Mouse (Mus musculus) embryonic facial prominence, embryonic 12.5 days (tissue): ENCODE measurements around the gene Klhl13. TPM values are rescaled to one million over a fixed set of nuclear protein-coding genes. Genes with fewer than 3 reads are reported as not detected.
A peak's percentile ranks its signal among the peaks of the same experiment; 100 is the strongest.

ENCODE experiments used
- ATAC-seq: fragments of 200-750 bp; cut with Nextera tagmentation; 2 replicates; pipeline ENCODE4 v1.8.0; 2017; ENCODE audit not compliant: insufficient number of reproducible peaks, insufficient read depth, low FRiP score, low TSS enrichment
- H3K27ac ChIP-seq: fragments of 300-500 bp; sonication (generic); 2 replicates; pipeline ENCODE4 v1.5.1; 2016; ENCODE audit warnings: mild to moderate bottlenecking
- H3K27me3 ChIP-seq: fragments of 300-500 bp; sonication (generic); 2 replicates; pipeline ENCODE4 v1.6.1; 2016; ENCODE audit warnings: mild to moderate bottlenecking, moderate library complexity
- H3K36me3 ChIP-seq: fragments of 300-500 bp; sonication (generic); 2 replicates; pipeline ENCODE4 v1.6.1; 2016; ENCODE audit warnings: mild to moderate bottlenecking
- H3K4me1 ChIP-seq: fragments of 300-500 bp; sonication (generic); 2 replicates; pipeline ENCODE4 v1.6.1; 2016
- H3K4me2 ChIP-seq: fragments of 300-500 bp; sonication (generic); replicated peaks from 2 replicates; pipeline ENCODE4 v1.6.1; 2016; ENCODE audit warnings: mild to moderate bottlenecking, moderate library complexity
- H3K4me3 ChIP-seq: fragments of 300-500 bp; sonication (generic); 2 replicates; pipeline ENCODE4 v1.5.1; 2016; ENCODE audit warnings: mild to moderate bottlenecking
- H3K9ac ChIP-seq: fragments of 300-500 bp; sonication (generic); 2 replicates; pipeline ENCODE4 v1.6.1; 2016; ENCODE audit warnings: mild to moderate bottlenecking, moderate library complexity
- H3K9me3 ChIP-seq: fragments of 300-500 bp; sonication (generic); 2 replicates; pipeline ENCODE4 v1.6.1; 2016; ENCODE audit warnings: mild to moderate bottlenecking, moderate library complexity
- WGBS: fragments of 180-500 bp; shearing (Covaris S2); methylation state at CpG from one replicate; pipeline ENCODE4 v1.1.7; 2016; 5-methylcytosine and 5-hydroxymethylcytosine counted together
- polyA plus RNA-seq: library from polyadenylated mRNA; unstranded; fragments of >200 nt; fragmentation: Nextera tagmentation; extraction: Ambion mirVana; gene quantifications from 2 replicates; pipeline ENCODE4 v1.2.1, GENCODE M21; 2016

The Klhl13 gene
- polyA plus RNA-seq, result 60.6 and 72.5 TPM in 2 replicates

DNA sequence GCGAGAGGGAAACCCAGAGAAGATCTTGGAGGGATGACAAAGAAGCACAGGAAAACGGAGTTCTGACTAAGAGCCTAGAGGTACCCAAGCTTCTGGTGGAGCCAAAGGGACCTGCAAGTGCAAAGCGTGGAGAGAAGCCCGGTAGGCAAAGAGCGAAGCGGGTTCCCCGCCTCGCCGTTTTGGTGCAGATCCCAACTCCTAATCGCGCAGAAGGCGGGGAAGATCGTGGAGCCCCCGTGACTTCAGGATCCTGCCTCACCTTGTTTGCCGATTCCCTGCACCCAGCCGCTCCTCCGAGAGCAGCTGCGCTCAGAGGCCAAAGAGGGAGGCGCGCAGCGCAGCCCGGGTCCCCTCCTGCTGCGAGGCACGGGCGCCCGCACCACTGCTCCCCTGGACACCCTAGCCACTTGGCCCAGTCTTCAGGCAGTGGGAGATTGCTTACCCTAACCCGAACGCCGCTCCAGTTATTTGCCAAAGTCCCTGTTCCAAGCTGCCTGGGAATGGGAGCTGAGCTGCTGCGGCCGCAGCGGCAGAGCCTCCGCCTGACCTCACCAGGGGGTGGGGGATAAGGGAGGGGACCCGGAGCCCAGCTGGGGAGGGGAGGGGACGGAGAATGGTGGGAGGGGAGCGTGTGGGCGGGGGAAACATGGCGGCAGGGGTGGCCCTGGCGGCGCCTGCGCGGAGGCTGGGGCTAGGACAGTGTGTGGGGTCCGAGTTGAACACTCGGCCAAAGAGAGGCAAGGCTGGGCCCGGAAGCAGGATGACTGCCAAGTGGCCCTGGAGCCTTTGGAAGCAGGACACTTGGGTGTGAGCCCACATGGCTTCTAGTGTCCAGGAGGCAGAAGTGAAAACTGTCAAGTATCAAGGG lies at the start of gene Klhl13:
Gene Klhl13 (minus strand): TSS at position 569 of the 868 bp plus-strand sequence.
- ATAC-seq, result peak; percentile 92
- Histone ChIP-seq H3K9ac (peak within 1 kb of the TSS; percentile 50), H3K36me3 (no peaks in the 10 kb centered on the region), H3K27ac (peak within 1 kb of the TSS; percentile 78), H3K4me2 (peak within 1 kb of the TSS; percentile 44), H3K4me1 (no peaks in the 10 kb centered on the region), H3K27me3 (no peaks in the 10 kb centered on the region), H3K4me3 (peak within 1 kb of the TSS; percentile 51), H3K9me3 (no peaks in the 10 kb centered on the region)
- WGBS, result 11% methylated on average over 41 of the region's 45 CpGs

DNA sequence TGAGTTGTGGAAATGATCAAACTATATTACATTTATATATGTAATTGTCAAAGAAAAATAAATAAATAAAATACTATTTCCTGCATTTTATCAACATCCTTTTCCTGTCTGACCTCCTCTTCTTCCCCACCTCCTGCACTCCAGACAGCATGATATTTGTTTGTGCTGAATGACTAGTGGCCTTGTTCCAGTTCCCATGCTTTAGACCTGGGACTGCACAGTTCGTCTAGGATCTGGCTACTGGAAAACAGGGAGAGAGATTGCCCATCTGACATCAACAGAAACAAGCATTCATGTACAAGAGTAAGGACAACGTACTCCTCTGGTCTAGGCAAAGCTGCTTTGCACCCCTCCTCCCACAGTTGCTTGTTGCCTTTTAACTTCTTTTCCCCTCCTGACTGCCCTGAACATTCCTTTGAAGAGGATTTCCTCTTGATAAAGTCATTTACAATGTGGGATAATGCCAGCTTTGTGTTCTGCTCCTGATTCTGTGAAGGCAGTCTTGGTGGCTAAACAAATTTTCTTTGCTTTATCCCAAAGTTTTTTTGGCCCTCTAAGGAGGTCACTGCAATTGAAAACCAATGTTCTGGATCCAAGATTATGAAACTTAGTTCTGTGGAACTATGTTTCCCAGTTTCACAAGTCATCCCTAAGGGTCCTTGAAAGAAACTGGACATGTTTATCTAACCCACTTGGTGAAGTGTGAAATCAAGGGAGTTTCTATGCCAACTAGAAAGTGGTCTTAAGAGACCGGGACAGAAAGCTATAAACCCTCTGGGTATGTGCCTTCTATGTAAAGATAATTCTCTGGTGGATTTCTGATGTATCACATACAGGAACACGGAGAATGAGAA lies 44.6 kb upstream of the Klhl13 start:
- no peak overlapping the region for H3K4me3 ChIP-seq
- no peaks in the 10 kb centered on the region for H3K4me1 ChIP-seq
- no peak overlapping the region for H3K4me2 ChIP-seq
- 40% methylated on average over 4 of the region's 4 CpGs for WGBS
- no peak overlapping the region for H3K9ac ChIP-seq
- no peak for ATAC-seq
- no peak overlapping the region for H3K27ac ChIP-seq
- no peaks in the 10 kb centered on the region for H3K27me3 ChIP-seq
- H3K36me3 ChIP-seq, result no peaks in the 10 kb centered on the region
- H3K9me3 ChIP-seq, result no peaks in the 10 kb centered on the region

DNA sequence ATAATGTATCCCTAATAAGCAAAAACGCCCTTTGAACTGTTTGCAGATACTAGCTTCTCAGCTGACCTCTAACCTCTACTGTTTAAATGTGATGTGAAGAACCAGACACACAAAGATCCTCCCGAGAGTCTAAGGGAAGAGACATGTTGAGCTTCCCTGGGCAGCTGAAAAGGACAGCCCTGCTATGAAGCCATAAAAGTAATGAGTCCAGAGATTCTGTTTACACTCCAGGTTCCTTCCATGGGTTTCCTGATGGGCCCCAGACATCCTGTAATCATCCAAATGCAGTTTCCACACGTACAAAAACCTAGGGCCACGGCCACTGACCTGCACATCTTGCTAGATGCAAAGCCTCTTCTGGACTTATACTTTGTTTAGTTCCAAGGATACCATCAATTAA lies 23.8 kb upstream of the Klhl13 start:
- Histone ChIP-seq H3K4me2 (no peak overlapping the region), H3K36me3 (no peaks in the 10 kb centered on the region), H3K9ac (no peak overlapping the region), H3K4me1 (no peaks in the 10 kb centered on the region), H3K4me3 (no peak overlapping the region), H3K27me3 (no peaks in the 10 kb centered on the region), H3K27ac (no peak overlapping the region), H3K9me3 (no peaks in the 10 kb centered on the region)
- ATAC-seq, result no peak
- WGBS, result 59% methylated on average over 4 of the region's 4 CpGs

DNA sequence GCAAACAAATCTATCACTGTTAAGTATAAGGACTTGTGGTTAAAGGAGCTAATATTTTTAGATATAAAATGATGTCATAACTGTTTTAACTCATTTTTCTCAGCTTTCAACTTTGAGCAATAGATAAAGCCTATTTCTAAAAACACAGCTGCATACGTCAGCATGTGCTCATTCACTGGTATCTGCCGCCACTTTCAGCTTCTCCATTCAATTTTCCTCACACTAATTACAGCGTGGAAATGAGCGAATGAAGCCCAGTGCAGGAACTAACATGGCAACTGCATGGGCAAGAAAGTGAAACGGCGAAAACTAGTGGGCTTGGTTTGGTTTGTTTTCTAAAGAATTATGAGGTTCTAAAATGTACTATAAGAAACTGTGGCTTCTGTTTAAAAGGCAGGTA lies 1.4 kb downstream of the Klhl13 start:
- Histone ChIP-seq H3K4me1 (no peaks in the 10 kb centered on the region), H3K4me3 (peak overlapping the region; percentile 14; the same call in 1 of the 2 replicates), H3K27me3 (no peaks in the 10 kb centered on the region), H3K27ac (no peak overlapping the region), H3K9ac (no peak overlapping the region), H3K4me2 (peak overlapping the region; percentile 32), H3K9me3 (no peaks in the 10 kb centered on the region), H3K36me3 (no peaks in the 10 kb centered on the region)
- ATAC-seq, result no peak
- WGBS, result 57% methylated on average over 6 of the region's 6 CpGs

DNA sequence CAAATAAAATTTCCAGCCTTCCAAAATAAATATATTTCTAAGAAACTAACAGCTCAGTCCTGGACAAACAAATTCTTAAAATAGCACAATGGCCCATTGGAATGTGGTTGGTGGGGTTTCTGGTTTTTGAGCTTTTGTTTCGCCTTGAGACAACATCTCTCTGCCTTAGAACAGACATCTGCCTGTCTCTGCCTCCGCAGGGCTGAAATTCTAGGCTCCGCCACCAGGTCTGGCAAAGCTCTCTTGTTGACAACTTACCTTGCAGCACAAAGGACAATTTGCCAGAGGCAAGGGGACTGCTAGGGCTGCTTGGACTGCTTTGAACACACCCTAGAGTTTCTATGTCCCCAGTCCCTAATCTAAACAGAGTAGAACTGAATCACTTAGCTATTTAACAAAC lies 4.4 kb downstream of the Klhl13 start:
- Histone ChIP-seq H3K27ac (no peak overlapping the region), H3K4me3 (no peak overlapping the region), H3K4me2 (no peak overlapping the region), H3K27me3 (no peaks in the 10 kb centered on the region), H3K36me3 (no peaks in the 10 kb centered on the region), H3K9me3 (no peaks in the 10 kb centered on the region), H3K9ac (no peak overlapping the region), H3K4me1 (no peaks in the 10 kb centered on the region)
- 75% methylated on average over 3 of the region's 3 CpGs for WGBS
- ATAC-seq, result no peak

DNA sequence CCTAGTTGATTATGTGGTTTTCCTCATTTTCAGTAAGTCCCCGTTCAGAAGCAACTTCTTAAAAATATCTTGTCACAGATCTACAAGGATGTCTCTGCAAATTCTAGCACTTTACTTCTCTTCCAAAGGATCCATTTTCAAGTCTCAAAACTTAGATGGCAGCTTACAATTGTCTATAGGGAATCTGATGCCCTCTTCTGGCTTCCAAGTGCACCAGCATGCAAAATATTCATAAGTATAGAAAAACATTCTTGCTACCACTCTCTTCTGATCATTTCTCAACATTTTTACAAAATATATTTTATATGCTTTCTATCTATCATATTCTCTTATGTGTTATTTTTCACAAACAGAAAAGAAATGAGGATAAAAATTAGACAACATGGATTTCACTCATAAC lies 14.8 kb downstream of the Klhl13 start:
- no peaks in the 10 kb centered on the region for H3K4me1 ChIP-seq
- no peaks in the 10 kb centered on the region for H3K9me3 ChIP-seq
- no peak overlapping the region for H3K4me3 ChIP-seq
- 72% methylated on average over 1 of the region's 1 CpGs for WGBS
- H3K27ac ChIP-seq, result no peak overlapping the region
- H3K9ac ChIP-seq, result no peak overlapping the region
- no peak for ATAC-seq
- no peaks in the 10 kb centered on the region for H3K27me3 ChIP-seq
- no peaks in the 10 kb centered on the region for H3K36me3 ChIP-seq
- H3K4me2 ChIP-seq, result no peak overlapping the region

DNA sequence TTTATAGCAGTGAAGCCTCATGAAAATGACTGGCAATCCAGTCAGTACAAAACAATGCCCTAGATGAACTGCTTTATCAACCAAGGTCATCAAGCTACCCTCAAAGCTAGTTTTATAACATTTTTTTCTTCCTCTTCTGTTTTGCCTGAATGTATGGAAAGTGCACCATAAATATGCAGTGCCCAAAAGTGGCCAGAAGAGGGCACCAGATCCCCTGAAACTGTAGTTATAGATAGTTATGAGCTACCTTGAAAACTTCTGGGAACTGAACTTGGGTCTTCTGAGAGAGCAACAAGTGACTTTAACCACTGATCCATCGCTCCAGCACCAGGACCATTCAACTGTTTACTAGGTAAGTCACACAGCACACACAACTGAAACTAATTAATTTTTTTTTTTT lies 36.8 kb downstream of the Klhl13 start:
- no peak for ATAC-seq
- no peak overlapping the region for H3K4me3 ChIP-seq
- no peaks in the 10 kb centered on the region for H3K36me3 ChIP-seq
- 55% methylated on average over 1 of the region's 1 CpGs for WGBS
- no peak overlapping the region for H3K4me2 ChIP-seq
- no peak overlapping the region for H3K9ac ChIP-seq
- H3K27ac ChIP-seq, result no peak overlapping the region
- H3K4me1 ChIP-seq, result no peaks in the 10 kb centered on the region
- H3K27me3 ChIP-seq, result no peaks in the 10 kb centered on the region
- no peaks in the 10 kb centered on the region for H3K9me3 ChIP-seq

DNA sequence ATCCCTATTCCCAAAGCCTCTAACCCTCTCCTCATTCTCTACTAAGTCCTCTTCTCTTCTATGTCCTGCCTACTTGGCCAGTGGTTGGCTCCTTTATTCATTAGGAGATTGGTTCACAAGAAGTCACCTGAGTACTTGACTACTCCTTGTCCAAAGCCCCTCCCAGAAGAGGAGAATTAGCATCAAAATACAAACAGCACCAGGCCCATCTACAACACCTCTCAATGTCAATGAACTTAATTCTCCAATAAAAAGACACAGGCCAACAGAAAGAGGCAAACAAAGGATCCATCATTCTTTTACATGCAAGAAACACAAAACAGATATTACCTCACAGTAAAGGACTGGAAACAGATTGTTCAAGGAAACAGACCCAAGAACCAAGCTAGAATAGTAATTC lies 46.0 kb downstream of the Klhl13 start:
- no peak for ATAC-seq
- no peaks in the 10 kb centered on the region for H3K4me1 ChIP-seq
- H3K9me3 ChIP-seq, result no peaks in the 10 kb centered on the region
- H3K4me2 ChIP-seq, result no peak overlapping the region
- H3K27me3 ChIP-seq, result no peaks in the 10 kb centered on the region
- H3K9ac ChIP-seq, result no peak overlapping the region
- H3K36me3 ChIP-seq, result no peaks in the 10 kb centered on the region
- no peak overlapping the region for H3K4me3 ChIP-seq
- H3K27ac ChIP-seq, result no peak overlapping the region

DNA sequence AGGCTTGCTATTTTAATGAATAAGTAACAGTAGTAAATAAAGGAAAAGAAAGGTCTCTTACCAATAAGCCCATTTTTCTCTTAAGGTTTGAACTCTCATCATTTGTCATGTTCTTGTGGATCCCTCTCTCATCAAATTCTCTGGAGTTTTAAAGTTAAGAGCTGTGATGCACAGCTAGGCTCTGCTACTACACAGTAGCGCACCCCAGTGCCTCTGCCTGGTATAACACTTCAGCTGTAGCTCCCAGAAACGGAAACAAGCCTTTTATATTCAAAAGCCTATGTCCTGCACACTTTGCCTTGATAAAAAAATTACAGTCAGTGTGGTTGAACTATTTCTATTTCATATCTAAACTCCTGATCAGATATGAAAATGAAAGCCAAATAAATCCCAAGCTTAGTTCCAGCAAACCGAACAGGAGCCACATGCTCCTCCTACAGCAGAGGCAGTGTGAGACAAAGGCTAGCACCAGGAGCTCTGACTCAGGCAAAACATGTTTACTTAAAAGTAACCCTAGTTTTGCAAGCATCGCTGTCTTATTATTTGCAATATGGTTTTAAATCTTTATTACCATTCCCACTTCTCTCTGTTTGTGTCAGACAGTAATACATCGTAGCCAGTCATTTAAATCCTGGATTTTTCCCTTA lies 68.8 kb downstream of the Klhl13 start:
- no peak overlapping the region for H3K27ac ChIP-seq
- no peaks in the 10 kb centered on the region for H3K36me3 ChIP-seq
- H3K4me2 ChIP-seq, result no peak overlapping the region
- no peak overlapping the region for H3K4me3 ChIP-seq
- no peak for ATAC-seq
- no peaks in the 10 kb centered on the region for H3K9me3 ChIP-seq
- H3K9ac ChIP-seq, result no peak overlapping the region
- WGBS, result 36% methylated on average over 5 of the region's 5 CpGs
- H3K27me3 ChIP-seq, result no peaks in the 10 kb centered on the region
- H3K4me1 ChIP-seq, result no peaks in the 10 kb centered on the region

DNA sequence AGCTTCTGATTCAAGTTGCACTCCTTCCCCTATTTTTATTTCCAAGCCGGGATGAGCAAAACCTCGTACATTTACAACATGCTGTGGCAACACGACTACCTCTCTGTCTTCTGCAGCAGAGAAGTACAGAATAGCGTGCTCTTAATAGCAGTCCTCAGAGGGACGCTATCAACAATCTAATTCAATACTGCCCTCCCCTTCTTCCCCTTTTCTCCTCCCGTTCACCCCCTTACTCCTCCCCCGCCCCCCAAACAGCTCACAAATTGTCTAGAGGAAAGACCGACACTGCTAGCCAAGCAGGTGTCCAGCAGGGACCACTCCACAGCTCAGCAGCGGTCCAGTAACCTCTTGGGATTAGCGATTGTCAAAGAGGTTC lies 79.5 kb downstream of the Klhl13 start:
- Histone ChIP-seq H3K27ac (no peak overlapping the region), H3K36me3 (no peaks in the 10 kb centered on the region), H3K9me3 (no peaks in the 10 kb centered on the region), H3K27me3 (no peaks in the 10 kb centered on the region), H3K4me2 (peak overlapping the region; percentile 21; the same call in 1 of the 2 replicates), H3K9ac (no peak overlapping the region), H3K4me3 (no peak overlapping the region), H3K4me1 (no peaks in the 10 kb centered on the region)
- WGBS, result 17% methylated on average over 10 of the region's 10 CpGs
- ATAC-seq, result no peak

DNA sequence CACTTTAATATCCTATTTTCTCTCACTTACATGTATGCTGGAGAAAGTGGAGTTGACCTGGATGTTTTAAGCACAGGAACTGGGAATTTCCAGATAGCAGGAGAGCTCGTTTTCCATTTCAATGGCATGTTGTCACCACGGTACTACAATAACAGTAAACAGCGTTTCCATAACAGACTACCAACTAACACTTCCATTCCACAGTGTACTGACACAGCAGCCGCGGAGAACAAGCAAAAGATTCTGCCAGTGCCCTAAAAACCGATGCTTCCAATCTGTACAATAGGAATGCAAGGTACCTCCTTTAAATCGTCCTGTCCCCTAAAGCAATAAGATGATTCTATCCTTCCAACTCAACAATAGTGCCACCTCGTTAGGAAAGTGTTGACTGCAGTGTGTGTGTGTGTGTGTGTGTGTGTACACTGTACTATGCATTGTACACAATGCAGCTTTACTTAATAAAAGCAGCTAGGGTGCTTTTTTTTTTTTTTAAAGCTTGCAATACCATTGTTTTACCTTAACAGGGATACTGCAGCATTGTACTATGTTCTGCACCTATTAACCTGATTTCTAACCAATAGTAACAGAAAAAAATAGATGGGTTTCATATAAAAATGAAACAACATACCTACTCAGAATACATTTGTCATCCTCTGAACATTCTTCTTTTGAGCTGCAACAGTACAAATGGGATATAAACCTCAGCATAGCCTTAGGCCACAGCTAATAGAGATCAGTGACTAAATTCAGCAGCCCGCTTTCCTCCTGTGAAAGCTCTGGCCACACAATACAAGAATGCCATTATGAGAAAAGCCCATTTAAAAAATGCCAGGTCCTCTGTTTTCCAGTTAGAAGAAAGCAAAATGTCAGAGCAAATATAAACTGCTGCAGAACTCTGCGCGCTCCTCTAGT lies 80.1 kb downstream of the Klhl13 start:
- no peak overlapping the region for H3K27ac ChIP-seq
- H3K9me3 ChIP-seq, result no peaks in the 10 kb centered on the region
- ATAC-seq, result no peak
- H3K27me3 ChIP-seq, result no peaks in the 10 kb centered on the region
- H3K36me3 ChIP-seq, result no peaks in the 10 kb centered on the region
- no peak overlapping the region for H3K4me3 ChIP-seq
- 48% methylated on average over 11 of the region's 11 CpGs for WGBS
- no peaks in the 10 kb centered on the region for H3K4me1 ChIP-seq
- H3K9ac ChIP-seq, result no peak overlapping the region
- peak overlapping the region; percentile 21; the same call in 1 of the 2 replicates for H3K4me2 ChIP-seq
